Mouse (Mus musculus): ENCODE measurements at regions not wholly inside any gene's neighbourhood (a gene's known extent, or its start where the extent isn't known, plus 50 kb on each side); places are given as distances from the start of the nearest gene placed in this dataset.
A peak's percentile ranks its signal among the peaks of the same experiment; 100 is the strongest.

DNA sequence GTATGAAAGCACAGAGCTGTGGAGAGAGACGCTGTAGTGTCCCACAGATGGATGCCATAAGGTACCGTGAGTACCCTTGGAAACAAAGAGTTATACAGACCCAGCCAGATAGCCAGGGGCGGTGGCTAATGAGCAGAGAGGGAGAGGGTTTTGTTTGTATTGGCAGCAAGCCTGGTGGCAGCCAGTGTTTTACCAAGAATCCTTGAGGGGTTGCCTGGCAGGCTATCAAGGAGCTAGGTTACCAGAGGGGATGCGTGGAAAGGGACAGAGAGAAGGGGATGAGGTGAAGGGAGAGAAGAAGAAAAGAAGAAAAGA, 262.7 kb downstream of the Matn1 start:
- Histone ChIP-seq H3K4me2 (no peak overlapping the region), H3K36me3 (ENCODE audit: control insufficient read depth, insufficient read depth, low read length) (no peaks in the 10 kb centered on the region), H3K27me3 (ENCODE audit: control insufficient read depth, insufficient read depth, low read length) (no peaks in the 10 kb centered on the region), H3K9me3 (ENCODE audit: control insufficient read depth, low read length) (no peaks in the 10 kb centered on the region), H3K4me3 (ENCODE audit: low read depth, low read length) (no peak overlapping the region), H3K4me1 (ENCODE audit: control insufficient read depth, insufficient read depth, low read length) (no peaks in the 10 kb centered on the region), H3K9ac (ENCODE audit: low read length) (no peak overlapping the region), H3K27ac (ENCODE audit: low read depth, low read length) (no peak overlapping the region)
- WGBS, result 78% methylated on average over 4 of the region's 4 CpGs
- ATAC-seq (ENCODE audit: low FRiP score) (no peak), DNase-seq (ENCODE audit: low spot score, missing footprints) (no peak)

DNA sequence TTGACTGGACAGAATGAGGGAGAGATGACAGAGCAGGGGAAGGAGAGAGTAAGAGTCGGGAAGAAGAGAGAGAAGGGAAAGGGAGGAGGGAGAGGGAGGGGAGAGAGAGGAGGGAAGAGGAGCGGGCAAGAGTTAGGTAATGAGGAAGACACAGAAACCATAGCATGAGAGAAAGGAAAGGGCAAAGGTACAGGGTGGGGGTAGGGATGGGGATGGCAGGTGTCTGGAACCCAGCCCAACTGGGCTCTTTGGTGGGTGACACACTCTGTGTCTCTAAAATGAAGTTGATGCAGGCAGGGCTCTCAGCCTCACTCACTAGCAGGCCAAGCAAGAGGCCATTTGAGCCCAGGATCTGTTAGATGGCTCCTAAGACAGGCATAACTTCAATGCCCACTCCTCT, 263.1 kb downstream of the Matn1 start:
- Histone ChIP-seq H3K4me1 (ENCODE audit: control insufficient read depth, insufficient read depth, low read length) (no peaks in the 10 kb centered on the region), H3K36me3 (ENCODE audit: control insufficient read depth, insufficient read depth, low read length) (no peaks in the 10 kb centered on the region), H3K27me3 (ENCODE audit: control insufficient read depth, insufficient read depth, low read length) (no peaks in the 10 kb centered on the region), H3K9me3 (ENCODE audit: control insufficient read depth, low read length) (no peaks in the 10 kb centered on the region), H3K9ac (ENCODE audit: low read length) (no peak overlapping the region), H3K27ac (ENCODE audit: low read depth, low read length) (no peak overlapping the region), H3K4me3 (ENCODE audit: low read depth, low read length) (no peak overlapping the region), H3K4me2 (no peak overlapping the region)
- 87% methylated on average over 2 of the region's 2 CpGs for WGBS
- ATAC-seq (ENCODE audit: low FRiP score) (no peak), DNase-seq (ENCODE audit: low spot score, missing footprints) (no peak)

DNA sequence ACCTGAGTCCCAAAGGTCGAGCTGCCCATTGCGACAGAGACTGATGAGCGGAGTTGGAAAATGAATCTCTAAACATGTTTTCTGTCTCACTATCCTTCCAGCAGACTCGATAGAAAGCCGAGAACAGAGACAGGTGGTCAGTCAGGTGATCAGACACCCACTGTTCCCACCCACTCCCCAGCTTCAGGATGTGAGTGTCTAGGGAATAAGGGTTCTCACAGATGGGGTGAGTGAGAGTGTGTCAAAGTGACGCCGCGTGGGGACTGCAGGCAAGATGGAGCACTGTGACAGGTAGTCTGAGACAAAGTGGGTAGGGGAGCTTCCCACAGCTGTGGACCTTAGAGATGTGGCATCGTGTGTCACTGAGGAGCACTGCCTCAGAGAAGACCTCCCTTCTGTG, 264.0 kb downstream of the Matn1 start:
- WGBS, result 84% methylated on average over 9 of the region's 9 CpGs
- no peak overlapping the region for H3K27ac ChIP-seq (ENCODE audit: low read depth, low read length)

DNA sequence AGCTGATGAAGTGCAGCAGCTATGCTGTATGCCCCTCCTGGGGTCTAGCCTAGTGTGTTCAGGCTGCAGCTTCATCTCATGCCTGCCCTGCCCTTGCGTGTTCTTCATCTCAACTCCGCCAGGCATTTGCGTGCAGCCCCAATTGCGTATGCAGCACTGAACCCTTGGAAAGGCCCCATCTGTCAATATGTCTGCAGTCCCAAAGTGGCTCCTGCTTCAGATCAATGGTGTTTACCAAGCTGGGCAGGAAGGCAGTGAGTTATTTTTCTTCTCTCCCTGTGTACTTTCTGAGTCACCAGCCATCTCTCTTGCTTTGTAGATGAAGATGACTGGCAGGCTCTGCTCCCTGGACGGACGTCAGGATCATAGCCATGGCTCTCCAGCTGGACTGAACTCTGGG, 264.5 kb downstream of the Matn1 start:
- H3K4me3 ChIP-seq (ENCODE audit: low read depth, low read length), result no peak overlapping the region
- no peaks in the 10 kb centered on the region for H3K9me3 ChIP-seq (ENCODE audit: control insufficient read depth, low read length)
- H3K27me3 ChIP-seq (ENCODE audit: control insufficient read depth, insufficient read depth, low read length), result no peaks in the 10 kb centered on the region
- ATAC-seq (ENCODE audit: low FRiP score), result no peak
- no peaks in the 10 kb centered on the region for H3K36me3 ChIP-seq (ENCODE audit: control insufficient read depth, insufficient read depth, low read length)
- H3K4me1 ChIP-seq (ENCODE audit: control insufficient read depth, insufficient read depth, low read length), result no peaks in the 10 kb centered on the region
- no peak for DNase-seq (ENCODE audit: low spot score, missing footprints)
- WGBS, result 86% methylated on average over 6 of the region's 6 CpGs
- no peak overlapping the region for H3K4me2 ChIP-seq
- H3K9ac ChIP-seq (ENCODE audit: low read length), result no peak overlapping the region
- no peak overlapping the region for H3K27ac ChIP-seq (ENCODE audit: low read depth, low read length)

More for the DNA sequence above, 264.0 kb downstream of the Matn1 start:
- no peak overlapping the region for H3K9ac ChIP-seq (ENCODE audit: low read length)
- no peaks in the 10 kb centered on the region for H3K9me3 ChIP-seq (ENCODE audit: control insufficient read depth, low read length)
- no peak for DNase-seq (ENCODE audit: low spot score, missing footprints)
- no peak for ATAC-seq (ENCODE audit: low FRiP score)
- H3K36me3 ChIP-seq (ENCODE audit: control insufficient read depth, insufficient read depth, low read length), result no peaks in the 10 kb centered on the region
- no peaks in the 10 kb centered on the region for H3K27me3 ChIP-seq (ENCODE audit: control insufficient read depth, insufficient read depth, low read length)
- no peak overlapping the region for H3K4me2 ChIP-seq
- H3K4me1 ChIP-seq (ENCODE audit: control insufficient read depth, insufficient read depth, low read length), result no peaks in the 10 kb centered on the region
- no peak overlapping the region for H3K4me3 ChIP-seq (ENCODE audit: low read depth, low read length)

DNA sequence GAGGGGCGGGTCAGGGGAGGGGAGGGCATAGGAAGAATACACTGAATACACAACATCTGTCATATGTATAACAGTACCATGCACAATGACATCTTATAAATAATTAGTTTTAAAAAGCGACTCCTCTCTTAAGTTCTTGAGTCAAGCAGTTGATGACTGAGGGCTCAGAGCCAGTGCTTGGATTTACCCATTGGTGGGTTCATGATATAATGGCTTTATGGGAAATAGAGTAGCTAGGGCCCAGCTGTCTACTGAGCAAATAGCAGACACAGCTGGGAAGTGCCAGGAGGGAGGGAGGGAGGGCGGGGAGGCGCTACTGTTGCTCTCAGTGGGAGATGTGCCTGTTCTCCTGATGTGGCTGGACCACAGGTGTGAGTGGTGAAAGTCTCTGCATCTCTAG, 268.5 kb downstream of the Matn1 start:
- Histone ChIP-seq H3K27me3 (ENCODE audit: control insufficient read depth, insufficient read depth, low read length) (no peaks in the 10 kb centered on the region), H3K4me3 (ENCODE audit: low read depth, low read length) (no peak overlapping the region), H3K4me2 (no peak overlapping the region), H3K9ac (ENCODE audit: low read length) (no peak overlapping the region), H3K27ac (ENCODE audit: low read depth, low read length) (no peak overlapping the region), H3K4me1 (ENCODE audit: control insufficient read depth, insufficient read depth, low read length) (no peaks in the 10 kb centered on the region), H3K36me3 (ENCODE audit: control insufficient read depth, insufficient read depth, low read length) (no peaks in the 10 kb centered on the region), H3K9me3 (ENCODE audit: control insufficient read depth, low read length) (no peaks in the 10 kb centered on the region)
- WGBS, result 87% methylated on average over 2 of the region's 4 CpGs
- DNase-seq (ENCODE audit: low spot score, missing footprints) (no peak), ATAC-seq (ENCODE audit: low FRiP score) (no peak)

DNA sequence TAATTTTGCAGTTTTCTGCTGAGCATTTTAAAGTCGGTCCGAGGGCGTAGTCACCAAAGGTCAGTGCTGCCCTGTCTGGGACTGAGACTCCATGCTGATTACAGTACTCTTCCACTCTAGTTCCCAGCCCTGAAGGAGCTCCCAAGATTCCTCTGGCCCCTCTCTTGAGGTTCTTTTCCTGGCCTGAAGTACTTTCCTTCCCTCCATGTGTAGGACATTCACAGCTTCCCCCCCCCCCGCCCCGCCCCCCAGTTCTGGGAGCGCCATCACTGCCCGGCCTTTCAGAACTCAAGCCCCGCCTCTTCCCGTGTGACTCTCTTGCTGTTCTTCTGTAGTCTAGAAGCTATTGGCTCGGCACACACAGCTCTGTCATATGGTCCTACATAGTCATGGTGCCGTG, 271.5 kb downstream of the Matn1 start:
- H3K4me2 ChIP-seq, result no peak overlapping the region
- H3K27ac ChIP-seq (ENCODE audit: low read depth, low read length), result no peak overlapping the region
- no peak overlapping the region for H3K9ac ChIP-seq (ENCODE audit: low read length)
- no peaks in the 10 kb centered on the region for H3K27me3 ChIP-seq (ENCODE audit: control insufficient read depth, insufficient read depth, low read length)
- no peak for ATAC-seq (ENCODE audit: low FRiP score)
- H3K36me3 ChIP-seq (ENCODE audit: control insufficient read depth, insufficient read depth, low read length), result no peaks in the 10 kb centered on the region
- whole genome bisulfite sequencing, result 89% methylated on average over 10 of the region's 11 CpGs
- H3K4me3 ChIP-seq (ENCODE audit: low read depth, low read length), result no peak overlapping the region
- H3K9me3 ChIP-seq (ENCODE audit: control insufficient read depth, low read length), result no peaks in the 10 kb centered on the region
- peak; percentile 31 for DNase-seq (ENCODE audit: low spot score, missing footprints)
- no peaks in the 10 kb centered on the region for H3K4me1 ChIP-seq (ENCODE audit: control insufficient read depth, insufficient read depth, low read length)

DNA sequence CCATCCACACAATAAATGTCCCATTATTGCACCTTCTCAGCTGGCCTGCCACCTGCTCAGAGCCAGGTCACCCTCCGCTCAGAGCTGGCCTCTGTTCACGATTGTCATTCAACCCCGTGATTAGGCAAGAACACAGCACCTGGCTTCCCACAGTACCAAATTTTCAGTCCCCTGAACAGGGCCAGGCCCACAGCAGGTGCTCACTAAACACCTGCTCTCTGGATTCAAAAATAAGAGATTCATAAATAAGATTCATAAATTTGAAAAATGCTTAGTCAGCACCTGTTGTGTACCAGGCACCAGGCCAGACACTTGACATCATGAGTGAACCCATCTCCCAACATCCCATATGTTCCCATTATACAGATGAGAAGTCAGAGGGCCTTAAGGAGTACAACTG, 272.2 kb downstream of the Matn1 start:
- 85% methylated on average over 3 of the region's 3 CpGs for WGBS
- H3K9ac ChIP-seq (ENCODE audit: low read length), result no peak overlapping the region
- H3K27me3 ChIP-seq (ENCODE audit: control insufficient read depth, insufficient read depth, low read length), result no peaks in the 10 kb centered on the region
- no peak overlapping the region for H3K4me3 ChIP-seq (ENCODE audit: low read depth, low read length)
- no peak overlapping the region for H3K27ac ChIP-seq (ENCODE audit: low read depth, low read length)
- DNase-seq (ENCODE audit: low spot score, missing footprints), result no peak
- no peaks in the 10 kb centered on the region for H3K36me3 ChIP-seq (ENCODE audit: control insufficient read depth, insufficient read depth, low read length)
- H3K9me3 ChIP-seq (ENCODE audit: control insufficient read depth, low read length), result no peaks in the 10 kb centered on the region
- no peak for ATAC-seq (ENCODE audit: low FRiP score)
- H3K4me2 ChIP-seq, result no peak overlapping the region
- no peaks in the 10 kb centered on the region for H3K4me1 ChIP-seq (ENCODE audit: control insufficient read depth, insufficient read depth, low read length)

DNA sequence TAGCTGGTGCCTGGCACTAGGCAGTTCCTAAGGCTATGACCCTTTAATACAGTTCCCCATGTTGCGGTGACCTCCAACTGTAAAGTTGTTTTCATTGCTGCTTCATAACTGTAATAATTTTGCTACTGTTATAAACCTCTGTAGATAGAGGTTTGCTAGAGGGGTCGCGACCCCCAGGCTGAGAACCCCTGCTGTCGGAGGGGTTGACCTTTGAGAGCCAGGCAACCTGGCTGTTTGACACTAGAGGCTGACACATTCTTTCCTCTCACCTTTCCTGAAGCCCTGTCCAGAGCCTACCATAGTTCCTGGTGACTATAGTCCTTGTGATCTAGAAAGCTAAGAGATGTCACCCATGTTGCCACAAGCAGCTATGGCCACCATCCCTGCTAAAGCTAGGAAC, 272.9 kb downstream of the Matn1 start:
- Histone ChIP-seq H3K27ac (ENCODE audit: low read depth, low read length) (no peak overlapping the region), H3K4me1 (ENCODE audit: control insufficient read depth, insufficient read depth, low read length) (no peaks in the 10 kb centered on the region), H3K27me3 (ENCODE audit: control insufficient read depth, insufficient read depth, low read length) (no peaks in the 10 kb centered on the region), H3K9me3 (ENCODE audit: control insufficient read depth, low read length) (no peaks in the 10 kb centered on the region), H3K4me2 (no peak overlapping the region), H3K36me3 (ENCODE audit: control insufficient read depth, insufficient read depth, low read length) (no peaks in the 10 kb centered on the region), H3K9ac (ENCODE audit: low read length) (no peak overlapping the region), H3K4me3 (ENCODE audit: low read depth, low read length) (no peak overlapping the region)
- no peak for DNase-seq (ENCODE audit: low spot score, missing footprints)
- no peak for ATAC-seq (ENCODE audit: low FRiP score)
- WGBS, result 88% methylated on average over 4 of the region's 4 CpGs

DNA sequence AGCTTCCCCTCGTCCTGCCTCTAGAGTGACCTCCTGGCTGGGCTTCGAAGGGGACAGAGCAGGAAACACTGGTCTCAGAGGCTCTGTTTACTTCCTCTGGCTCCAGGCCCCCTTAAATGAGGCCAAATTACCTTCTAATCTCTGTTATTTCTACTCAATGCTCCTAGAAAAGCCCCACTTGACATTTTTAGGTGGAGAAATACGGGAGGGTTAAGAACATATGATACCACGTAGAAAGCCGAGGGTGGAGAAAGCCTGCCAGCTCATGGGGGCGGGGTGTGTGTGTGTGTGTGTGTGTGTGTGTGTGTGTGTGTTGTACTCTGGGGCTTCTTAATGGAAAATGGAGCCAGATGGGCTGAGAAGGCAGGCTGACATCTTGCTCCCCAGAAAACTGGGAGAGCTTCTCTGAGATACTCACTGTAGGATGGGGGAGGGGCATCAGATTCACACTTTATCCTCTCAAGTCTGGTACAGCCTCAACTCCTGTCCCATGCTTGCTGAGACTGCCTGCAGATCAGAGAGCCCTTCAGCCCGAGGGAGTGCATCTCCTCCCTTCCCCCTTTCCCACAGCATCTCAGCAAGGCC, 273.5 kb downstream of the Matn1 start:
- DNase-seq (ENCODE audit: low spot score, missing footprints), result peak; percentile 62
- Histone ChIP-seq H3K36me3 (ENCODE audit: control insufficient read depth, insufficient read depth, low read length) (no peaks in the 10 kb centered on the region), H3K4me1 (ENCODE audit: control insufficient read depth, insufficient read depth, low read length) (no peaks in the 10 kb centered on the region), H3K4me3 (ENCODE audit: low read depth, low read length) (no peak overlapping the region), H3K4me2 (no peak overlapping the region), H3K9ac (ENCODE audit: low read length) (no peak overlapping the region), H3K27ac (ENCODE audit: low read depth, low read length) (no peak overlapping the region), H3K9me3 (ENCODE audit: control insufficient read depth, low read length) (no peaks in the 10 kb centered on the region), H3K27me3 (ENCODE audit: control insufficient read depth, insufficient read depth, low read length) (no peaks in the 10 kb centered on the region)
- 57% methylated on average over 7 of the region's 7 CpGs for WGBS
- no peak for ATAC-seq (ENCODE audit: low FRiP score)

DNA sequence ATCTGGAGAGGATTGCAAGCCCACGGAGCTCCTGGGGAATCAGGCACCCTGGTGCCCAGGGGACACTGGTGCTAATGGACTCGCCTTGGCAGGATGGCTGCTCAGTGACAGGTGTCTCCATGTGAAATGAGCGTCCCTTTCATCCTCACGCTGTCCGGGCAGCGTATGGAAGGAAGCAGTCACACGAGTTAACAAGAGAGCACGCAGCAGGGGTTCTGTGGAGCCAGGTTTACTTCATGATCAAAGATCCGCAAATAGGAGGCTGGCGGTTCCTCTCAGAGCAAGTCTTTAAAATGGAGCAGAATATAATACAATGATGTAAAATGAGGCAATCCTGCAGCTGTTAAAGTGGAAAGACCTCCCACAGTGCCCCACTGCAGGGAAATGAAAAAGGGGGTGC, 276.8 kb downstream of the Matn1 start:
- peak; percentile 31 for DNase-seq (ENCODE audit: low spot score, missing footprints)
- Histone ChIP-seq H3K27ac (ENCODE audit: low read depth, low read length) (no peak overlapping the region), H3K27me3 (ENCODE audit: control insufficient read depth, insufficient read depth, low read length) (no peaks in the 10 kb centered on the region), H3K4me3 (ENCODE audit: low read depth, low read length) (no peak overlapping the region), H3K4me1 (ENCODE audit: control insufficient read depth, insufficient read depth, low read length) (no peaks in the 10 kb centered on the region), H3K36me3 (ENCODE audit: control insufficient read depth, insufficient read depth, low read length) (no peaks in the 10 kb centered on the region), H3K9ac (ENCODE audit: low read length) (no peak overlapping the region), H3K4me2 (no peak overlapping the region), H3K9me3 (ENCODE audit: control insufficient read depth, low read length) (no peaks in the 10 kb centered on the region)
- no peak for ATAC-seq (ENCODE audit: low FRiP score)
- WGBS, result 79% methylated on average over 10 of the region's 10 CpGs
